Mouse (Mus musculus) liver, embryonic 11.5 days (tissue): ENCODE data around the gene Gli3. TPM values are rescaled to one million over a fixed set of nuclear protein-coding genes. Genes with fewer than 3 reads are reported as not detected.

ENCODE experiments used
- ATAC-seq: fragments of 200-750 bp; cut with Nextera tagmentation; replicated peaks from 2 replicates; pipeline ENCODE4 v1.8.0; 2017; ENCODE audit warnings: moderate number of reproducible peaks, mild to moderate bottlenecking, moderate TSS enrichment, moderate library complexity; ENCODE audit not compliant: low FRiP score
- DNase-seq: peaks from one replicate; pipeline ENCODE4 v3.0.0-alpha.2; 2017; ENCODE audit warnings: low spot score
- H3K27ac ChIP-seq: fragments of 300-500 bp; sonication (generic); 2 replicates; pipeline ENCODE4 v1.5.1; 2014; ENCODE audit warnings: mild to moderate bottlenecking, low read depth, low read length, control low read depth
- H3K27me3 ChIP-seq: fragments of 300-500 bp; sonication (generic); replicated peaks from 2 replicates; pipeline ENCODE4 v1.6.1; 2014; ENCODE audit warnings: low read length, mixed read lengths; ENCODE audit not compliant: control insufficient read depth, insufficient read depth
- H3K36me3 ChIP-seq: fragments of 300-500 bp; sonication (generic); 2 replicates; pipeline ENCODE4 v1.6.1; 2014; ENCODE audit warnings: mild to moderate bottlenecking, low read length, moderate library complexity, mixed read lengths; ENCODE audit not compliant: control insufficient read depth, insufficient read depth
- H3K4me1 ChIP-seq: fragments of 300-500 bp; sonication (generic); replicated peaks from 2 replicates; pipeline ENCODE4 v1.6.1; 2014; ENCODE audit warnings: low read length, mixed read lengths; ENCODE audit not compliant: control insufficient read depth, insufficient read depth
- H3K4me2 ChIP-seq: fragments of 300-500 bp; sonication (generic); 2 replicates; pipeline ENCODE4 v1.6.1; 2014; ENCODE audit warnings: mild to moderate bottlenecking, control low read depth, moderate library complexity
- H3K4me3 ChIP-seq: fragments of 300-500 bp; sonication (generic); 2 replicates; pipeline ENCODE4 v1.5.1; 2014; ENCODE audit warnings: low read depth, low read length, control low read depth
- H3K9ac ChIP-seq: fragments of 300-500 bp; sonication (generic); 2 replicates; pipeline ENCODE4 v1.6.1; 2014; ENCODE audit warnings: low read depth, low read length, control low read depth
- H3K9me3 ChIP-seq: fragments of 300-500 bp; sonication (generic); 2 replicates; pipeline ENCODE4 v1.6.1; 2016; ENCODE audit warnings: low read length, inconsistent platforms, mixed read lengths; ENCODE audit not compliant: control insufficient read depth
- WGBS: fragments of 180-500 bp; shearing (Covaris S2); extraction: QIAGEN DNeasy Blood & Tissue Kit; methylation state at CpG from one replicate; pipeline ENCODE4 v1.1.7; 2014; 5-methylcytosine and 5-hydroxymethylcytosine counted together
- polyA plus RNA-seq: library from polyadenylated mRNA; unstranded; fragments of >200 nt; fragmentation: Nextera tagmentation; extraction: Ambion mirVana; gene quantifications from 2 replicates; pipeline ENCODE4 v1.2.1, GENCODE M21; 2014

Gene Gli3
- polyA plus RNA-seq, 1 experiment from 2014 or later = 6.7 TPM

GRCm38 (mm10) chr13:15762291-15762690, 299.3 kb downstream of the Gli3 start:
- H3K9me3 ChIP-seq = no peaks in the 10 kb centered on the region
- H3K27me3 ChIP-seq = no peaks in the 10 kb centered on the region
- DNase-seq (no peak), ATAC-seq (no peak)
- WGBS = 84% methylated on average over 4 of the region's 4 CpGs
- H3K36me3 ChIP-seq = no peaks in the 10 kb centered on the region
- no peaks in the 10 kb centered on the region for H3K4me1 ChIP-seq
- no peak overlapping the region for H3K4me3 ChIP-seq
- H3K27ac ChIP-seq = no peak overlapping the region
- no peak overlapping the region for H3K4me2 ChIP-seq
- H3K9ac ChIP-seq = no peak overlapping the region

DNA sequence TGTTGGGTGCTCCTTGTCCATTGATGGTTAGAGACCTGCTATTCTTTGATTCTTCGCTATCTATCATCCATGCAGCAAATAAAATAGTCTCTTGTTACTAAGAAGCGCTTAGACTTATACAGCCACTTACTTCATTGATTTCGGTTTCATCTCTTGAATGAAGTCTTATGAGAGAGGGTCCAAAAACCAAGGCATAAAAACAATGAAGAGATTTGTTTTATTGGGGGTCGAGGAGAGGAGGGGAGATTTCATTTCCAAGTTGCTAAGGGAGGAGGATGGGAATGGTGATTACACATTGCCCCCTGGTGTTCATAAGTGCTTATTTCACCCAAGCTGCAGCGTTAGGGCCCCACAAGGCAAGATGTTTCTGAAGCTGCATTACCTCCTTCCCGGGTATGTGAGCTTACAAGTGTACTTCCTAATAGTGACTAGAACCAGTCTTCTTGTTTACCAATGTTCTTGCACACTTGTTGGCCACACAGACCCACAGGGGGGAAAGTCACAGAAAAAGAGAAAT, 299.9 kb downstream of the Gli3 start:
- Histone ChIP-seq H3K36me3 (no peaks in the 10 kb centered on the region), H3K27me3 (no peaks in the 10 kb centered on the region), H3K27ac (no peak overlapping the region), H3K4me2 (no peak overlapping the region), H3K4me1 (no peaks in the 10 kb centered on the region), H3K9ac (no peak overlapping the region), H3K4me3 (no peak overlapping the region), H3K9me3 (no peaks in the 10 kb centered on the region)
- 42% methylated on average over 6 of the region's 6 CpGs for WGBS
- DNase-seq = no peak
- no peak for ATAC-seq

- H3K4me2 ChIP-seq = no peak overlapping the region
- no peak overlapping the region for H3K4me3 ChIP-seq
- no peaks in the 10 kb centered on the region for H3K36me3 ChIP-seq
- DNase-seq (no peak), ATAC-seq (no peak)
- H3K4me1 ChIP-seq = no peaks in the 10 kb centered on the region
- H3K9ac ChIP-seq = no peak overlapping the region
- no peak overlapping the region for H3K27ac ChIP-seq
- no peaks in the 10 kb centered on the region for H3K27me3 ChIP-seq
- 75% methylated on average over 6 of the region's 6 CpGs for WGBS
- no peaks in the 10 kb centered on the region for H3K9me3 ChIP-seq
Measured at GRCm38 (mm10) chr13:15777624-15778023, 314.6 kb downstream of the Gli3 start.
